Mouse (Mus musculus) adrenal gland, adult 8-10 months (tissue): ENCODE data around the gene Bfsp2. TPM values are rescaled to one million over a fixed set of nuclear protein-coding genes. Genes with fewer than 3 reads are reported as not detected.
"Not testable (repeated sequence)": the region's sequence is repeated elsewhere in the genome, so short reads cannot be mapped to it uniquely, and the experiment has no call there.

Experiments
- DNase-seq: peaks from one replicate; pipeline ENCODE4 v3.0.0; 2022
- total RNA-seq, 4 experiments: library from RNA; stranded (reverse); gene quantifications; 2 replicates each; pipeline ENCODE4 v1.2.4; 2022

Gene Bfsp2
- total RNA-seq, 4 experiments from 2014 or later: not detected

DNA sequence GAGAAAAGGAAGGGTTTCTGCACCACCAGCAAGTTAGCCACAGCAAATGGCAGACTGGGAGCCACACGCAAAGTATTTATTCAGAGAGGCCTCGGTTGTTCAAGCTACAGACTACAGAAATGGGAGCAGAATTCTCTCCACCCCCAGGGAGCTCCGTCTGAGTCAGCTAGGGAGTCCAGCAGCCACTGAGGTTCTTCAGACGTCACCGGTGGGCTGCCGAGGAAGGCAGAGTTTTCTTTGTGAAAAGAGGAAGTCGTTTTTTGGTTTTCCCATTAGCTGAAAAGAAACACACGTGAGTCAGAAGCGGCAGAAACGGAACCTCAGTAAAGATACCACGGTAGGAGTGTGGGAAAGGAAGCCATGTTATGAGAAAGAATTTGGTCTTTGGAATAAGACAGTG lies 55.4 kb downstream of the Bfsp2 start:
- DNase-seq: no peak

- no peak for DNase-seq
These were observed 56.3 kb downstream of the Bfsp2 start for GRCm38 (mm10) chr9:103423951-103424350.

- DNase-seq: no peak
These were observed 56.8 kb downstream of the Bfsp2 start for GRCm38 (mm10) chr9:103423384-103423783.

DNA sequence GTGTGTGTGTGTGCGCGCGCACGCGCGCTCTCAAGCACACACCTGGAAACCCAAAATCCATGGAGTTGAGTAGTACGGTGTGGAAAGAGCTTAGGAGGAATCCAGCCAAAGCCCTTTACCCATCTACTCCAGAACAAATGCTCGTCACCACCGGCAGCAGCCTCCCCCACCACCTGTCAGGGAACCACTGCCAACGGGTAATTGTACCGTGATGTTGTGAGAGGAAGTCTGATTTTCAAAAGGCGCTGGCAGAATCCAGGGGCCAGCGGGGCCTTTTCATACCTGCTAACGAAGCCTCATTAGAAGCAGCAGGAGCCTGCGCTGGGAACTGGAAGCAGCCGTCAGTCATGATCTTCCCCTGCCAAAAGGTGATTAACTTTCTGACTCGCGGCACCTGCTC lies 57.4 kb downstream of the Bfsp2 start:
- DNase-seq: no peak

DNA sequence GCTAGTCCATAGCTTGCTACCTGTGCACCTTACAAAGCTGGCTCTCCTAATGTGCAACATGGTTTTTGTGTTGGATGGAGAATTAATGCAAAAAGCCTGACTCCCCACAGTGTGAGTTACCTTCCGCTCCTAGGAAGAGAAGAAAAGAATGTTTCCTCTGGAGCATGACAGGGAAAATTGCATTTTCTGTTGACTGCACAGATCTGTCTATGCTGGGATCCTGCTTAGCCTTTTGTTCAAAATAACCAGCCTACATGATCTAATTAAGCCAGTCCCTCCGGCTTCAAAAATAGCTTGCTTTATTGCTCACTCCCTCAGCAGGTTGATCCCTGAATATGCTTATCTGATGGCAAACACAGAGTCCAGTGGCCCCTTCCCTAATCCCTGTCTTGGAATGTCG lies 59.4 kb downstream of the Bfsp2 start:
- no peak for DNase-seq

- no peak for DNase-seq
These were observed 61.4 kb downstream of the Bfsp2 start for GRCm38 (mm10) chr9:103418786-103419185.

- not testable (repeated sequence) for DNase-seq
These were observed 62.0 kb downstream of the Bfsp2 start for GRCm38 (mm10) chr9:103418267-103418666.

DNA sequence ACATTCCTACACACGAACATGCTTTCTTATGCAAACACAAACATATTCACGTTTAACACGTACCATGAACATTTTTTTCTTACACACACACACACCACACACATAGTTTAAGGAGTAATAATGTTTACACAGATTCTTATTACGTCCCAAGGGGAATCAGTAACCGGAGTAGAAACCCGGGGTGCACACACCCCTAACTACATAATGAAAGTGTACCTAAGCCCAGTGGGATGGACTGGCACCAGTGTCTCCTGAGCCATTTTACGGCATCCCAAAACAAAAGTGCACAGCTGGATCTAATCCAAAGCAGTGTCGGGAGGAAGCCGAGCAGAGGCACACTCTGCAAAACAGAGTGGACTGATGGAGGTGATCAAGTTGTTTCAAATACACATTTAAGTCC lies 66.8 kb downstream of the Bfsp2 start:
- no peak for DNase-seq

GRCm38 (mm10) chr9:103409119-103409518 lies 71.1 kb downstream of the Bfsp2 start:
- DNase-seq: no peak

DNA sequence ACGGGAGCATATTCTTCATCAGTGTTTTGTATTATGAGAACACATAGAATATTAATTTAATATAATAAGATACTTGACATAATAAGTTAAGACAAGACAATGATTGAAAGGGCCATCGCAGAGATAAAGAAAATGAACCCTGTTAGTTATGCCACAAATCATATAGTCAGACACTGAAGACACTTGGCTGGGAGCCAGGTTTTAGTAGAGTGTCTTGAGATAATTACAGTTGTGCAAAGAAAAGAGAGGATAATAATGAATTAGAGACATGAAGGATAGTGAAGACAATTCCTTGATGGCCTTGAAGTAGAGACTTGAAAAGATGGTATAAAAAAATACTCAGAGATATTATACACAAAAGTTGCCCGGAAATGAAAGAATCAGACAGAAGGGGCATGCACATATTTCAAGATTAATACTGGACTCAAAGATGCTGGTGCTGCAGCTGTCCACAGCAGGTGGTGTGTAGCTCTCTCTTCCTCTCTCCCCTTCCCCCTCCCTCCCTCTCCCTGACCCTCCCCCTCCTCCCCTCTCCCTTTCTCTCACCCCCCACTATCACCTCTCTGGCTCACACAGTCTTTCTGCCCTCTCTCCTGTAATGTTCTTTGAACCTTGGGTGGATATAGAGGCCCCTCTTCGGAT lies 72.0 kb downstream of the Bfsp2 start:
- no peak for DNase-seq

- DNase-seq: no peak
These were observed 76.8 kb downstream of the Bfsp2 start for GRCm38 (mm10) chr9:103403331-103403973.

GRCm38 (mm10) chr9:103398509-103399157 lies 81.6 kb downstream of the Bfsp2 start:
- no peak for DNase-seq

DNA sequence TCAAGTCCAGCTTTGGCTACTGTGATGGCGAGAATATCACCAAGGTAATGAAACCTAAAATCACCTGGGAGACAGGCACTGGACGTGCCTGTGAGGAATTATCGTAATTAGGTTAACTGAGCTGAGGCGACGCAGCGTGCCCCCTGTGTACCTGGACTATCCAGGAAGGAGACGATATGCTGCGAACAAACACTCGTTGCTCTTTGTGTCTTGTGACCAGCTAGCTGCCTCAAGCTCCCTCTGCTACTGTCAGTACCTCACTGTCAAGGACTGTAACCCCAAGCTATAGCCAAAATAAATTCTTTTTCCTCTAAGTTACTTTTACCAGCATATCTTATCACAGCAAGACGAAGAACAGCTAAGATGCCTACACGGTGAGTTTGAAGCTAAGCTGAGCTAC lies 87.0 kb downstream of the Bfsp2 start:
- no peak for DNase-seq

- no peak for DNase-seq
These were observed 88.3 kb downstream of the Bfsp2 start for GRCm38 (mm10) chr9:103391796-103392372.

DNA sequence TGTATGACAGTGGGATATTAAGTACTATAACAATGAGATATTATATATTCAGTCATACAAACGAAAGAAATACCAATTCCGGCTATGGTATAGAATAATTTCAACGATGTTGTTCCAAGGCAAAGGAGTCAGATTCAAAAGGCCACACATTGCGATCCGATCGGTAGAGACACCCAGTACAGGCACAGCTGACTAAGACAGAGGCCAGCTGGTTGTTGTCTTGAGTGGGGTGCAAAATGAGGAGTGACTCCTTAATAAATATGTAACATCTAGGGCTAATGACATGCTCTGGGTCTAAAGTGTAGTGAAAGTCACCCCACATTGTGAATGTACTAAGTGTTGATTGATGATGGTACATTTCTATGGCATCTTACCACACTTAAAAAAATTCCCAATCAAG lies 91.0 kb downstream of the Bfsp2 start:
- DNase-seq: no peak

DNA sequence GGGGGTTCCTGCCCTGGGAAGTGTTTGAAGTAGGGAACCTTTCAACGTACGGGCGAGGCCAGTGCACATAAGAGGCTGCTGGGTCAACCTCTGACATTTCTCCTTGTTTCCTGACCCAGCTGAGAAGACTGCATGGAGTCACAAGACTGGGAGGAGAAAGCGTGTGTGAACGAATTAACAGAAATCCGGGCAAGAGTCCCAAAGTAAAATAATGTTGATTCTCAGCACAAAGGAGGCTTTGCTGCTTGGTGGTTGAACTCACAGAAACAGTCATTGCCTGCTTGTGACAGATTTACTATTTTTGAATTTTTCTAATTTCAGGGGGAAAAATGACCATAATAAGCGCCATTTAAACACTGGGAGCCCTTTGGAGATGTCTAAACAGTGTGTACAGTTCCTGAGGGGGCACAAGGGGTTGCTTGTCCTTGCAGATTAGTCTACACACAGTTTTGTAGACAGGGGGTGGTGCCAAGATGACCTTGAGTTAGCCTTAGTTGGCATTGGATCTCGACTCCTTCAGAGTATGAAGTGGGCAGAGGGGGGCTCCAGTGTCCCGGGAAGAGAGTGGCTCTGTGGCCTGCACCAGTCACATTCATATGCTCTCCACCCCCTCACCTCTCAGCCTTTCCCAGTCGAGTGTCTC lies 93.1 kb downstream of the Bfsp2 start:
- DNase-seq: no peak

- DNase-seq: no peak
These were observed 93.6 kb downstream of the Bfsp2 start for GRCm38 (mm10) chr9:103386573-103386972.

DNA sequence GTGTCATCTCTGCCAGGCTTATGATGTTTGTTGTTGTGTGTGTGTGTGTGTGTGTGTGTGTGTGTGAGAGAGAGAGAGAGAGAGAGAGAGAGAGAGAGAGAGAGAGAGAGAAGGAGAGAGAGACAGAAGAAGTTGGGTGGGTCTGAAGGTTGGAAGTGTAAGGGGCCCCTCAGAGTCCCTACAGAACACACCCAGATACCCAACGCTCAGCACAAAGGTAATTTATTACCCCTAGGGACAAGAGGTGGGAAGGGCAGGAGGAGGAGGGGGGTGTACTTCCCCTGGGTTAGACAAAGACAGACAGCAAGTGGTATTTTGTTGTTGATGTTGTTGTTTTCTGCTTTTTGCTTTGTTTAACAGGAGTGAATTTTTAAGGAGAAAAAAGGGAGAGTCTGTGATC lies 94.6 kb downstream of the Bfsp2 start:
- no peak for DNase-seq

DNA sequence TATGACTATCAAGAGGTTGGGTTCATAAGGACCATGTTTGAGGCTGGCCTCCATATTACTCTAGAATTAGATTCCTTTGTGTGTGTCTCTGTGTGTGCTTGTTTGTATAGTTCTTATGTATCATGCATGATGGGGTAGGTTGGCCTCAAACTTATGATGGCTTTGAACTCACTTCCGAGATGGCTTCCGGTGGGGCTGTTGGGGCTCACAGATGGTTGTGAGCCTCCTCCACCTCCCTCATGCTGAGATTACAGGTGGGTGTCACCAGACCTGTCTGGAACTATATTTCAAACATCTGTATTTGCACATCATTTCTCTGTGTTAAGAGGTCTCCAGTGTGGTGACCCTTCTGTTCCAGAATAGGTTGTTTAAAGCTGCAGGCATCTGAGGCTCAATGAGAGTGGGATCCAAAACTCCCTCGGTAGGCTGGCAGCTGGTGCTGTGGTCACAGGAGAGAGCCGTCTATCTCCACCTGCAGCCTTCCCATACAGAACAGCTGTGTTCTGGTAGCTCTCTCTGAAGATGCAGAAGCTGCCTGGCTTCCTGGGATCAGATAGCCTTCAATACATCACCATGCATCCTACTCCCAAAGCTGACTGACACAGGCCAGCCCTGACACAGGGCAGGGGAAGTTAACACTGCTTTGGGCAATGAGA lies 96.0 kb downstream of the Bfsp2 start:
- no peak for DNase-seq

GRCm38 (mm10) chr9:103383576-103383975 lies 96.6 kb downstream of the Bfsp2 start:
- DNase-seq: no peak

DNA sequence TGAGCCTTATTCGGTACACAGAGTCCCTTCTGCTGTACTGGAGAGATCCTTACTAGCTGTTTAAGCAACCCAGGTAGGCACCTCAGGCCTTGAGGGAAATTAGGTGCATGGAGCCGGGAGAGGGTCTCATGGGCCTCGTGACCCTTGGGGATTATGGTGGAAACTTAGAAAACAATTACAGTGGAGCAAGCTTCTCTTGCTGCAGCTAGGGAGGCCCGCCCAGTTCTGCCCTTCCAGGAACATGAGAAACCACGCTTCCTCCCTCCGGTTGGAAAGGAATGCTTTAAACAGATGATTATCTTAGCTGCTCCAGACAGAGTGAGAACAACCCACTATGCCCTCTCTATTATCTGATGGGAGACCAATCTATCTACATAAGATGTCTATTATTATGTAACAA lies 97.2 kb downstream of the Bfsp2 start:
- DNase-seq: no peak

- no peak for DNase-seq
These were observed 99.7 kb downstream of the Bfsp2 start for GRCm38 (mm10) chr9:103380566-103380965.

DNA sequence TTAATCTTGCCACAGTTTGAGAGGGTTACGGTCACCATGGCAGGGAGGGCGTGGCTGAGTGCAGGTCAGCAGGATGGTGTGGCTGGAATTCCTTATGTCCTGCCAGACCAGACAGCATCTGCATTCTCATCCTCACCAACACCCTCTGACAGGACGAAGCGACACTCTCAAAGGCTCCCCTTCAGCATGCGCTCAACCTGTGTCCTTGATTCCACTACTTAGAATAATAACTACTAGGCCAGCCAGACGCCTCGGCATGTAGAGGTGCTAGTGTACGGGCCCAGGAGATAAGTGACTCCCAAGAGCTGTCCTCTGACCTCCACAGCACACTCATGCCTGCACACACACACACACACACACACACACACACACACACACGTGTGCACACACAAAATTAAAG lies 101.0 kb downstream of the Bfsp2 start:
- no peak for DNase-seq
